Mouse (Mus musculus): ENCODE data around the gene Ptch2. TPM values are rescaled to one million over a fixed set of nuclear protein-coding genes. Genes with fewer than 3 reads are reported as not detected.

Gene Ptch2
- polyA plus RNA-seq (2016; fragmentation: Nextera tagmentation; extraction: Ambion mirVana), result 4.5 and 5.9 TPM in 2 replicates

DNA sequence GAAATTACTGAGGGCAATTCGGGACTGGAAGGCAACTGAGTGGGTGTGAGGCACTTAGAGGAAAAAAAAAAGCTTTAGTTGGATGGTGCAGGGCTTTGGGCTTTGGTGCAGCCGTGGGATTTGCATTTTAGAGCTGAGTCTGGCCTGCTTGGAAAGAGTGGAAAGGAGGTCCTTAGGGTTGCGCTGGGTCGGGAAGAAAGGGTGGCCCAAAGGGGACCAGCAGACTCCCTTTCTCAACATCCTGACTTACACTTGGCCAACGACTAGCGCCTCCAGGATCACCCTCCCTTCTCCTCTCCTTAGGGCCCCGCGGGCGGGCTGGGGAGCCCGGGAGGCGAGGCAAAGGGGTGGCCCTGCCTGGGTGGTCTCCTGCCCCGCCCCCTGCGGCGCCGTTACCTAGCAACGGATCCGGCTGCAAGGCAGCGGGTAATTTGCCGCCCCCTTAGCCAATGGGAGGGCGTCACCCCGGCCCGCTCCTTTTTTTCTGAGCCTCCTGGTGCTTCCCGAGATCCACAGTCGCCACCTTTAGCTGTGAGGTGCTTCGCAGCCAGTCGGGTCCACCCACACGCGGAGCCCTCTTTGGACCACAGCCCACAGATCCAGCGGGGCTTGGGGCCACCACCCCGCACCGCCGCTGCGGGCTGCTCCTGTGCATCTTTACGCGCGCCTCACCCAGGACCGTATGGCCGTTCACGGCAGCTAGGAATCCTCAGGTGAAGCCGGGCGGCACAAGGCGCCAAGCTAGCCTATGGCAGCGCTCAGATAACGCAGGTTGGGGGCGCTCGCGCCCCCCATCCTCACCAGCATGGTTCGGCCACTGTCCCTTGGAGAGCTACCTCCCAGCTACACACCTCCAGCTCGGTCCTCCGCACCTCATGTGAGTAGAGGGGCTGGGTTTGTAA, at the start of gene Ptch2:
Gene Ptch2 (plus strand): TSS at position 525 of the 902 bp plus-strand sequence.
- peak; percentile 89 for ATAC-seq (ENCODE audit: low FRiP score)
- H3K27me3 ChIP-seq, result peaks cover 38% of the 10 kb centered on the region
- peaks cover 29% of the 10 kb centered on the region for H3K4me1 ChIP-seq
- peak within 1 kb of the TSS; percentile 71 for H3K9ac ChIP-seq
- WGBS, result under 1% methylated on average over 42 of the region's 50 CpGs
- no peaks in the 10 kb centered on the region for H3K9me3 ChIP-seq (replicated peaks)
- H3K4me2 ChIP-seq (replicated peaks), result peak within 1 kb of the TSS; percentile 90
- peak within 1 kb of the TSS; percentile 60 for H3K4me3 ChIP-seq
- peak within 1 kb of the TSS; percentile 72 for H3K27ac ChIP-seq
- no peaks in the 10 kb centered on the region for H3K36me3 ChIP-seq

- H3K9me3 ChIP-seq (replicated peaks), result no peaks in the 10 kb centered on the region
- WGBS, result 81% methylated on average over 3 of the region's 3 CpGs
- peaks cover 14% of the 10 kb centered on the region for H3K36me3 ChIP-seq
Measured at GRCm38 (mm10) chr4:117048836-117049235, 47.0 kb upstream of the Ptch2 start.

GRCm38 (mm10) chr4:117049485-117049884, 46.4 kb upstream of the Ptch2 start:
- Histone ChIP-seq H3K36me3 (peaks cover 14% of the 10 kb centered on the region), H3K4me3 (no peak overlapping the region), H3K4me2 (replicated peaks) (no peak overlapping the region), H3K27me3 (no peaks in the 10 kb centered on the region), H3K27ac (no peak overlapping the region), H3K9me3 (replicated peaks) (no peaks in the 10 kb centered on the region), H3K4me1 (no peaks in the 10 kb centered on the region), H3K9ac (no peak overlapping the region)
- 96% methylated on average over 1 of the region's 1 CpGs for WGBS
- ATAC-seq (ENCODE audit: low FRiP score), result no peak

More at GRCm38 (mm10) chr4:117048836-117049235, 47.0 kb upstream of the Ptch2 start:
- no peaks in the 10 kb centered on the region for H3K4me1 ChIP-seq
- no peaks in the 10 kb centered on the region for H3K27me3 ChIP-seq
- no peak overlapping the region for H3K9ac ChIP-seq
- no peak for ATAC-seq (ENCODE audit: low FRiP score)
- H3K27ac ChIP-seq, result no peak overlapping the region
- H3K4me2 ChIP-seq (replicated peaks), result no peak overlapping the region
- no peak overlapping the region for H3K4me3 ChIP-seq

DNA sequence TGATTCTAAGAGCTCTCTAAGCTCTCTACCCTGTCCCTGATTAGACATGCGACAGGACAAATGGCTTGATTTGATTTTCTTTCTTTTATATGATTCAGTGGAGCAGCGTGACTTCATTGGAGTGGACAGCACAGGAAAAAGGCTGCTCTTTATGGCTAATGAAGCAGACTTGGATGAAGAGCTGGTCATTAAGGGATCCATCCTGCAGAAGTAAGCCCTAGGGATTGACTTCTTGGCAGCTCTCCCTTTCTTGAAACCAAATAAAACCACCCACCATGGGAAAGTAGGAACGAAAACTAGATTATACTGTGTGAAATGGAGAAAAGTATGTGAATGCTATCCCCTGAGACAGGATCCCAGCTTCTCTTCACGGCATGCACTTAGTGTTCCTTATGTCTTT, 43.2 kb upstream of the Ptch2 start:
- no peak overlapping the region for H3K4me3 ChIP-seq
- no peak for ATAC-seq (ENCODE audit: low FRiP score)
- no peak overlapping the region for H3K9ac ChIP-seq
- no peak overlapping the region for H3K27ac ChIP-seq
- peaks cover 10% of the 10 kb centered on the region for H3K36me3 ChIP-seq
- H3K4me2 ChIP-seq (replicated peaks), result no peak overlapping the region
- 82% methylated on average over 4 of the region's 4 CpGs for WGBS
- no peaks in the 10 kb centered on the region for H3K9me3 ChIP-seq (replicated peaks)
- no peaks in the 10 kb centered on the region for H3K4me1 ChIP-seq
- no peaks in the 10 kb centered on the region for H3K27me3 ChIP-seq

GRCm38 (mm10) chr4:117053956-117054355, 41.9 kb upstream of the Ptch2 start:
- ATAC-seq (ENCODE audit: low FRiP score), result no peak
- Histone ChIP-seq H3K9ac (no peak overlapping the region), H3K36me3 (peaks cover 12% of the 10 kb centered on the region), H3K27ac (no peak overlapping the region), H3K27me3 (no peaks in the 10 kb centered on the region), H3K4me3 (no peak overlapping the region), H3K4me2 (replicated peaks) (no peak overlapping the region), H3K4me1 (no peaks in the 10 kb centered on the region), H3K9me3 (replicated peaks) (no peaks in the 10 kb centered on the region)
- WGBS, result 80% methylated on average over 4 of the region's 4 CpGs

- peaks cover 16% of the 10 kb centered on the region for H3K36me3 ChIP-seq
- H3K27ac ChIP-seq, result no peak overlapping the region
- no peaks in the 10 kb centered on the region for H3K4me1 ChIP-seq
- H3K4me3 ChIP-seq, result no peak overlapping the region
- H3K9ac ChIP-seq, result no peak overlapping the region
- no peak overlapping the region for H3K4me2 ChIP-seq (replicated peaks)
- H3K27me3 ChIP-seq, result no peaks in the 10 kb centered on the region
- H3K9me3 ChIP-seq (replicated peaks), result no peaks in the 10 kb centered on the region
- ATAC-seq (ENCODE audit: low FRiP score), result no peak
Measured at GRCm38 (mm10) chr4:117056102-117056501, 39.8 kb upstream of the Ptch2 start.

DNA sequence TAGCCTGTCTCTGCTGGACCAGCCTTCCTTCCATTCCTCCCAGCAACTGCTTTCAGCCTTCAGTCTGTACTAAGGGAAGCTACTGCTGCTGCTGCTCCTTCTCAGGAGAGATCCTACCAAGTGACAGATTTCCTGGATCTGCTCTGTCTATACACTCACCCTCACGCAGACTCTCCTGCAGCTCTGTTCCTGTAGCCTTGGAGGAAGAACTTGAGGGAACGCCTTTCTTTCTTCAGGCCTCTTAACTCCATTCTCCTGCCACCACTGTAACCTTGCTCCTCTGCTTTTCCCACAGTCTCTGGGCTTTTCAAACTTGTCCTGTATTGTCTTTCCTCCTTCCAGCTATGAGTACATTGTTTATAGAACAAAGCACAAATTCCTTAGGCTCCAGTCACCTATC, 39.4 kb upstream of the Ptch2 start:
- no peak for ATAC-seq (ENCODE audit: low FRiP score)
- H3K27me3 ChIP-seq, result no peaks in the 10 kb centered on the region
- no peaks in the 10 kb centered on the region for H3K4me1 ChIP-seq
- H3K4me2 ChIP-seq (replicated peaks), result no peak overlapping the region
- H3K4me3 ChIP-seq, result no peak overlapping the region
- no peaks in the 10 kb centered on the region for H3K9me3 ChIP-seq (replicated peaks)
- H3K27ac ChIP-seq, result no peak overlapping the region
- WGBS, result 74% methylated on average over 2 of the region's 2 CpGs
- H3K36me3 ChIP-seq, result peaks cover 19% of the 10 kb centered on the region; the same call in 1 of the 2 replicates
- no peak overlapping the region for H3K9ac ChIP-seq

DNA sequence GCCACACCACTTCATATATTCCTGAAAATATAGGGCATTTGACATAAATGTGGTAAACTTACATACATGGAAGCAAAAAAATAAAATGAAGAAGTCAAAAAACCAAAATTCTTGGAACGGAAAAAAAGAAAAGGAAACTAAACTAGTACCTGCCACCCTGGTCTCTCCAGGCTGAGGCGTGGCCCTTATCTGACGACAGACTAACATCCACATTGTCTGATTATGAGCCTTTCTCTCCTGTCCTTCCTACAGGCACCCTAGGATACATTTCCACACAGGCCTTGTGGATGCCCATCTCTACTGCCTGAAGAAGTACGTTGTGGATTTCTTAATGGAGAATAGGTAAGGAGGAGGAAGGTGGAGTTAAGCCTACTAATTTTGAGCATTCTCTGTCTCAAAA, 37.4 kb upstream of the Ptch2 start:
- Histone ChIP-seq H3K27ac (no peak overlapping the region), H3K9ac (no peak overlapping the region), H3K4me3 (no peak overlapping the region), H3K9me3 (replicated peaks) (no peaks in the 10 kb centered on the region), H3K36me3 (peaks cover 20% of the 10 kb centered on the region), H3K4me1 (peaks cover 4% of the 10 kb centered on the region), H3K4me2 (replicated peaks) (no peak overlapping the region), H3K27me3 (no peaks in the 10 kb centered on the region)
- no peak for ATAC-seq (ENCODE audit: low FRiP score)
- WGBS, result 91% methylated on average over 4 of the region's 4 CpGs

- H3K4me1 ChIP-seq, result peaks cover 4% of the 10 kb centered on the region
- H3K9me3 ChIP-seq (replicated peaks), result no peaks in the 10 kb centered on the region
- no peak overlapping the region for H3K4me2 ChIP-seq (replicated peaks)
- H3K4me3 ChIP-seq, result no peak overlapping the region
- no peak for ATAC-seq (ENCODE audit: low FRiP score)
- no peak overlapping the region for H3K9ac ChIP-seq
- H3K27me3 ChIP-seq, result peaks cover 4% of the 10 kb centered on the region; the same call in 1 of the 2 replicates
- WGBS, result 32% methylated on average over 4 of the region's 4 CpGs
- H3K27ac ChIP-seq, result no peak overlapping the region
- peaks cover 39% of the 10 kb centered on the region for H3K36me3 ChIP-seq
Measured at GRCm38 (mm10) chr4:117062700-117063390, 33.0 kb upstream of the Ptch2 start.

GRCm38 (mm10) chr4:117068035-117068434, 27.8 kb upstream of the Ptch2 start:
- H3K27ac ChIP-seq, result no peak overlapping the region
- H3K4me3 ChIP-seq, result no peak overlapping the region
- H3K4me2 ChIP-seq (replicated peaks), result no peak overlapping the region
- peaks cover 4% of the 10 kb centered on the region; the same call in 1 of the 2 replicates for H3K27me3 ChIP-seq
- H3K36me3 ChIP-seq, result peaks cover 58% of the 10 kb centered on the region
- no peaks in the 10 kb centered on the region for H3K9me3 ChIP-seq (replicated peaks)
- no peak for ATAC-seq (ENCODE audit: low FRiP score)
- H3K9ac ChIP-seq, result no peak overlapping the region
- H3K4me1 ChIP-seq, result no peaks in the 10 kb centered on the region
- WGBS, result 94% methylated on average over 7 of the region's 7 CpGs

GRCm38 (mm10) chr4:117069647-117070046, 26.2 kb upstream of the Ptch2 start:
- Histone ChIP-seq H3K4me1 (no peaks in the 10 kb centered on the region), H3K9me3 (replicated peaks) (no peaks in the 10 kb centered on the region), H3K4me2 (replicated peaks) (no peak overlapping the region), H3K9ac (no peak overlapping the region), H3K27ac (no peak overlapping the region), H3K27me3 (no peaks in the 10 kb centered on the region), H3K36me3 (peaks cover 59% of the 10 kb centered on the region), H3K4me3 (no peak overlapping the region)
- WGBS, result 82% methylated on average over 1 of the region's 1 CpGs
- ATAC-seq (ENCODE audit: low FRiP score), result no peak

GRCm38 (mm10) chr4:117070624-117071023, 25.3 kb upstream of the Ptch2 start:
- Histone ChIP-seq H3K9ac (no peak overlapping the region), H3K36me3 (peaks cover 57% of the 10 kb centered on the region), H3K4me2 (replicated peaks) (no peak overlapping the region), H3K9me3 (replicated peaks) (no peaks in the 10 kb centered on the region), H3K27me3 (no peaks in the 10 kb centered on the region), H3K27ac (no peak overlapping the region), H3K4me3 (no peak overlapping the region), H3K4me1 (no peaks in the 10 kb centered on the region)
- WGBS, result 86% methylated on average over 4 of the region's 4 CpGs
- ATAC-seq (ENCODE audit: low FRiP score), result no peak

All from hindbrain, embryonic 12.5 days (tissue).